Mouse (Mus musculus) layer of hippocampus, adult 8-10 months (tissue): ENCODE measurements around the gene Cfap97. TPM values are rescaled to one million over a fixed set of nuclear protein-coding genes. Genes with fewer than 3 reads are reported as not detected.
"Not testable (repeated sequence)": the region's sequence is repeated elsewhere in the genome, so short reads cannot be mapped to it uniquely, and the experiment has no call there.

Source experiments
- DNase-seq, 2 experiments: peaks; one replicate each; pipeline ENCODE4 v3.0.0; 2022; ENCODE audit warnings: low spot score in 2 of 2
- total RNA-seq, 4 experiments: library from RNA; stranded (reverse); gene quantifications; 2 replicates each; pipeline ENCODE4 v1.2.4; 2022

The Cfap97 gene
- total RNA-seq, result 10 to 100 TPM; 21.7 to 27.2 (median 25.2) TPM

GRCm38 (mm10) chr8:46151202-46152062, at the start of gene Cfap97:
Gene Cfap97, plus strand, starts transcription at chr8:46151771.
- no peak for DNase-seq

GRCm38 (mm10) chr8:46103434-46103833, 48.1 kb upstream of the Cfap97 start:
- DNase-seq, result no peak

DNA sequence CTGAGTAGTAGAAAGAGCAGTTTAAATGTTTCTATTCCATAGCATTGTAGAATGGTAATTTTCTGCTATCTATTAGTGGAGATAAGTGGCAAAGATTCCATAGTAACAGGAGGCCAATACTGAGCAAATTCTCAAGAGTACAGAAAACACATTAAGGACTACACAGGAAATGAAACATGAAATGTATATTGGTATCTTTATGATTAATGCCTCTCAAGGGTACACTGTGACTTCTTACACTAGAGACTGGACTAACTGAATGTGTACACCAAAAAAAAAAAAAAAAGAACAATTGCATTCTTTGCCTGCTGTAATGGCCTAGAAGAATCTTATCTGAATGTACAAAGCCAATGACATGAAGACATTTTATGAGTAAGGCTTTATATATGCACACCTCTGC, 43.9 kb upstream of the Cfap97 start:
- DNase-seq, result no peak

DNA sequence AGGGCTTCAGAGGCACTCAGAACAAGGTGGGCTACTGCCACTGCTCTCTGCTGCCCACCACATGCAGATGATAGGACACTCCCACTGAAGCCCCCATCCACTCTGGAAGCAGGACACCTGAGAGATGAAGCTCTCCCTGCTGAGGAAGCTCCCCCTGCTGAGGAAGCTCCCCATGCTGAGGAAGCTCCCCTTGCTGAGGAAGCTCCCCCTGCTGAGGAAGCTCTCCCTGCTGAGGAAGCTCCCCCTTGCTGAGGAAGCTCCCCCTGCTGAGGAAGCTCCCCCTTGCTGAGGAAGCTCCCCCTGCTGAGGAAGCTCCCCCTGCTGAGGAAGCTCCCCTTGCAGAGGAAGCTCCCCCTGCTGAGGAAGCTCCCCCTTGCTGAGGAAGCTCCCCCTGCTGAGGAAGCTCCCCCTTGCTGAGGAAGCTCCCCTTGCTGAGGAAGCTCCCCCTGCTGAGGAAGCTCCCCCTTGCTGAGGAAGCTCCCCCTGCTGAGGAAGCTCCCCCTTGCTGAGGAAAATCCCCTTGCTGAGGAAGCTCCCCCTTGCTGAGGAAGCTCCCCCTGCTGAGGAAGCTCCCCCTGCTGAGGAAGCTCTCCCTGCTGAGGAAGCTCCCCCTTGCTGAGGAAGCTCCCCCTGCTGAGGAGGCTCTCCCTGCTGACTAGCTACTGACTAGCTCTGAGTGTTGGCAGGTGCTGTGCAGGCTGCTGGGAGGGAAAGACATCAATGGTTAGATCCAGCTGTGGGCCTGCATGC, 38.0 kb upstream of the Cfap97 start:
- DNase-seq, result not testable (repeated sequence)

DNA sequence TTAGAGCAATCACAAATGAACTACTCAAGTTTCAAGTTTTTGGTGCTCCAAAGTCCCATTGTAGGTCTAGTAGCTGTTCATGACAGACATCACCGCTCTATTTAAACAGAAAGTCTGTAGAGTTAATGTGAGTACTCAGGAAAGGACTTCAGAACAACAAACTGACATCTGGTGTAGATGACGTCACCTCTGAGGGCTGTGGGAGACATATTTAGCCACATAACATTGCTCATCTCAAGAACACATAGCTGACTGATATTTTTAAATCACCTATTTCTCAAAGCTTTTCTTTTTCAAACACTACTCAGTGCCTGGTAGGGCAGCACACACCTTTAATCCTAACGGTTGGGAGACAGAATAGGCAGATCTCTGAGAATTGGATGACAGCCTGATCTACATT, 34.4 kb upstream of the Cfap97 start:
- no peak for DNase-seq

GRCm38 (mm10) chr8:46119176-46119575, 32.4 kb upstream of the Cfap97 start:
- DNase-seq, result no peak

DNA sequence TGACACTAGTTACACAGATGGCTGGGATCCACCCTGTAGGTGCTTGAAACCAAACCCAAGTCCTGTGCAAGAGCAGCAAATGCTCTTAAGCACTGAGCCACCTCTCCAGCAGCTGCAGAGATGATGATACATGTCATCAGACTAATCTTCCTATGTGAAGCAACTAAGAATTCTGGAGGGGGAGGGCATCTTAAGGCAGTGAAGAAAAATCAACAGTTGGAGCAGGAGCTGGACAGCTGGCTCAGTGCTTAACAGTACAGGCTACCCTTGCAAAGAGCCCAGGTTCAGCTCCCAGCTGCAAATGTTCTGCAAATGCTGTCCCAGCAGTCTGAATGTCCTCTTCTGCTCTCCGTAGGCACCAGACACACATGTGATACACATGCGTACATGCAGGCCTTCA, 29.1 kb upstream of the Cfap97 start:
- no peak for DNase-seq

DNA sequence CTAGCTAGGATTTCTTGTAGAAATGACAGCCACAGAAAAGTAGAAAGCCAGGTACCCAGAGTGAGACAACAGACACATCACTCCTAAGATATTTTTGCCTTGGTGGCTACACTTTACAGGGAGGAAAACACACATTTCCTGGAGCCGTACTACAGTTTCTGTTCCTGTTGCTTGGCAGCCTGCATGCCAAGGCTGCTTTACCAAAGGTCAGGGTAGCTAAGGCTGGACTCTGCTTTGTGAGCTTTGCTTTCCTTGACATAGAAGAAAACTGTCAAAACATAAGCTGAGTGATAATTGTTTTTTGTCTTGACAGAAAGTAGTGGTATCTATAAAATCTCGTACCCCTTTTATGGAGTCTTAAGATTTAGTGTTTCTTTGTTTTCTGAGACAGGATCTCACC, 21.1 kb upstream of the Cfap97 start:
- no peak for DNase-seq

DNA sequence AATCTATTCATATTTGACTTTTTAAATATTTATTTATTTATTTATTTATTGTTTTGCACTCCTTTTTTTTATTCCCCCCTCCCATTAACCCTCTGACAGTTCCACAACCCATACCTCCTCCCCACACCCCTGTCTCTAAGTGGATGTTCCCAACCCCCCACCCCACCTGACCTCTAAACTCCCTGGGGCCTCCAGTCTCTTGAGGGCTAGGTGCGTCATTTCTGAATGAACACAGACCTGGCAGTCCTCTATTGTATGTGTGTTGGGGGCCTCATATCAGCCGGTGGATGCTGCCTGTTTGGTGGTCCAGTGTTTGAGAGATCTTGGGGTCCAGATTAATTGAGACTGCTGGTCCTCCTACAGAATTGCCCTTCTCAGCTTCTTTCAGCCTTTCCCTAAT, 16.0 kb upstream of the Cfap97 start:
- not testable (repeated sequence) for DNase-seq

- no peak for DNase-seq
These were observed 14.2 kb upstream of the Cfap97 start for GRCm38 (mm10) chr8:46137336-46137735.

GRCm38 (mm10) chr8:46137843-46138596, 13.6 kb upstream of the Cfap97 start:
- no peak for DNase-seq

GRCm38 (mm10) chr8:46140376-46141120, 11.0 kb upstream of the Cfap97 start:
- DNase-seq, result no peak

GRCm38 (mm10) chr8:46141688-46142087, 9.9 kb upstream of the Cfap97 start:
- no peak for DNase-seq

DNA sequence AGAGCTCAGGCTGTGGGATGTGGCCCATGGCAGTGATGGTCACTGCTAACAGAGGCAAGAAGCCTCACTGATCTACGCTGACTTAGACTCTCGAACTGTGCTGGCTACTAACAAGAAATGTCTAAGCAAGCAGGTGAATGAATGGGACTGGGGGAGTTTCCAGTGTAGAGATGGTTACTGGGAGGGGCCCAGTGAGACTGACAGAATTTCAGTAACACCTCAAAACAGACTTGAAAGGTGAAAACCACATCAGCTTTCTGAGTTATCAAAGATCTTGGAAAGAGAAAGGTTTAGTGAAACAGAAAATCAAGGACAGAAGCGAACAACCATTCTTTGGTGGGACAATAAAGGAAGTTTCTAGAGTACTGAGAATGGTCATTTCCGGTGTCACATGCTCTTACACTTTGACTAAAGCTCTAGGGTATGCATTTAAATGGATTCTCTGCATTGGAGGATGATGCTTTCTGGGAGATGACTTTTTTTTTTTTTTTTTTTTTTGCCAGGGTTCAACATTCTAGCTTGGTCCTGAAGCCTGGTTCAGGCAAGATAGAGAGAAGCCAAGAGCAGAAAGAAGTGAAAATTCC, 9.0 kb upstream of the Cfap97 start:
- no peak for DNase-seq

GRCm38 (mm10) chr8:46143470-46143869, 8.1 kb upstream of the Cfap97 start:
- no peak for DNase-seq

- no peak for DNase-seq
These were observed 7.6 kb upstream of the Cfap97 start for GRCm38 (mm10) chr8:46143924-46144323.

DNA sequence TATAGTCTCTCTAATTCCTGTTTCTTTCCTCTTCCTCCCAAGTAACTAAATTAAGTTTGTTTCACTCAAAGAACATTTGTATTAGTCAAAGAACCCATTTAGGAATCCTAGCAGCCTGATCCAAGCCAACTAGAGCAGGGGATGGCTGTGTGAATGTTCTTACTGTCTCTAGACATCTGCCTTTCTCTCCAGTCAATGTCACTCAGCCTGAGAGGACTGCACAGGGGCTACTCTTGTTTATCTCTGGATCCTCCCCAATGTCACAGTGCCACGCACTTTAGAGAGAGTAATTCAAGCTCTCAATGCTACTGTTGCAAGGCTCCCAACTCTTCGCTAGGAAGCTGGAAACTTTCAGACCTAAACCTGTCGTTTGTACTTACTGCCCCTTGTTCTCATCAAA, 5.4 kb upstream of the Cfap97 start:
- DNase-seq, result no peak

- DNase-seq, result no peak
These were observed 2.3 kb upstream of the Cfap97 start for GRCm38 (mm10) chr8:46149306-46149705.

DNA sequence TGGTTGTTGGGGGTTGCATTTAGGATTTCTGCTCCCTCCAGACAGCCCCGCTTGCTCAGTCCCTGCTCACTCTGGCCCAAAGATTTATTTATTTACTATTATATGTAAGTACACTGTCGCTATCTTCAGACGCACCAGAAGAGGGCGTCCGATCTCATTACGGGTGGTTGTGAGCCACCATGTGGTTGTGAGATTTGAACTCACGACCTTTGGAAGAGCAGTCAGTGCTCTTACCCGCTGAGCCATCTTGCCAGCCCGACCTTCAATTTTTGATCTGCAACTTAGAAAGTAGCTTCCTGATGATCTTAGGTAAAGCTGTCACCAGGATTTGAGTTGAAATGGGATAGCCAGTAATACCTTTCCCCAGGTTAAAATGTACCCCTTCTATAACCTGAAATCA, 1.8 kb upstream of the Cfap97 start:
- no peak for DNase-seq

DNA sequence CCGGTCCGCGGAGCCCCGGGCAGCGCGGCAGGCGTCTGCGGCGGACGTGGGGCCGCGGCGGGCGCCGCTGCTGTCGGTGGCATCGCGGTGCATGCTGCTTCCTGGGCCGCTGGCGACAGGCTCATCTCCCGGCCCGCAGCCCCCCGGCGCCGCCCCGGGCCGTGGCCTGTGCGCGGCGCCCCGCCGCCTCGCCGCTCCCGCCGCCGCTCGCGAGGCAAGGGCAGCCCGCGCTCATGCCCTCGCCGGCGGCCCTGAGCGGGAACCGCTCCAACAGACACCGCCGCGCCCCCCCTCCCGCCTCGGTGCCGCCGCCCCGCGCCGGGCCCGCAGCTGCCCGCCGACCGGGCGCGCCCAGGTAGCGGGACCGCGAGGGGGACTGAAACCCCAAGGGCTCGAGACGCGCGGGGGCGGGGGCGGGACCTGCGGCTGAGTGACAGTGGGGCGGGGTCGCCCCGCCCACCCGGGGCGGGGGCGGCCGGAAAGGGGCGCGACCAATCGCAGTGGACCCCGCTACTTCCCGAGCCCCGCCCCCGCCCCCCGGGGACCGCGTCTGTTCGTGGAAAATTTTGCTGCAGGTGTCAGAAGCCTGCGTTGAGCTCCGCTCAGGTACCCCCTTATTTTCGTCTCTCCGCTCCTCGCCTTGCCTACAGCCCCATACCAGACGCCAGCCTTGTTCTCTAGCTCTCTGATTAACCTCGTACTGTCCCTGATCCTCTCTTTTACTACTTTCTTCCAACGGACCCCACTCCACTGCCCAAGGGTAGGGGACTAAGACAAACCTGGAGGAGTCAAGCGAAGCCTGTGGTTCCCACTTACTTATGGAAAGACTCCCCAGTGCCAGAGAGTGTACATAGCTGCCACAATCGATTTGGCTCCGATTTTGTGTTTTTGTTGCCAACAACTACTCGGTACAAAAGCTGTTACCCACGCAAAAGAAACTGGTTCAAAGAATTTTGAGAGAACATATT, 777 bp downstream of the Cfap97 start, which contains the start of gene Snx25:
Snx25 (minus strand) TSS at position 96 of the 968 bp plus-strand sequence.
- peak; percentile 66 to 80 for DNase-seq
